Mouse (Mus musculus) thymus, postnatal 25 days (tissue): ENCODE results near the gene Arhgap5.
A peak's percentile ranks its signal among the peaks of the same experiment; 100 is the strongest.
"Not testable (repeated sequence)": the region's sequence is repeated elsewhere in the genome, so short reads cannot be mapped to it uniquely, and the experiment has no call there.

Experiments
- DNase-seq: peaks from one replicate; pipeline ENCODE4 v3.0.0; 2022

The Arhgap5 gene

GRCm38 (mm10) chr12:52541294-52541693, 37.5 kb downstream of the Arhgap5 start:
- DNase-seq: no peak

- DNase-seq: no peak
Measured at GRCm38 (mm10) chr12:52544532-52544931, 40.8 kb downstream of the Arhgap5 start.

DNA sequence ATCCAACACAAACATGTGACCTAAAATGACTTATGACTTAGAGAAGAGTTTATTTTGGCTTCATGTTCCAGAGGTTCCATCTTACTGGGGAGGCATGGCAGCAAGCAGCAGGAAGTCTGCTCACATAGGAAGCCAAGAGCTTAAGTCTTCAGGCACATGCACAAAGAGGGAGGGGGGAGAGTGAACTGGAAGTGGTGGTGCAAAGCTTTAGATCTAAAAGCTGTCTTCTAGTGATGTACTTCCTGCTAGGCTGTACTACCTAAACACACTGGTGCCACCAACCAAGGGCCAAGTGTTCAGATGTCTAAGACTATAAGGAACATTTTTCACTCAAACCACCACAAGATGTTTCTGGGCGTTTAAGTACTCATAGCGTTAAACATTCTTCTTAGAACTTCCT, 48.3 kb downstream of the Arhgap5 start:
- peak; percentile 17 for DNase-seq

GRCm38 (mm10) chr12:52555188-52555876, 51.6 kb downstream of the Arhgap5 start:
- no peak for DNase-seq

DNA sequence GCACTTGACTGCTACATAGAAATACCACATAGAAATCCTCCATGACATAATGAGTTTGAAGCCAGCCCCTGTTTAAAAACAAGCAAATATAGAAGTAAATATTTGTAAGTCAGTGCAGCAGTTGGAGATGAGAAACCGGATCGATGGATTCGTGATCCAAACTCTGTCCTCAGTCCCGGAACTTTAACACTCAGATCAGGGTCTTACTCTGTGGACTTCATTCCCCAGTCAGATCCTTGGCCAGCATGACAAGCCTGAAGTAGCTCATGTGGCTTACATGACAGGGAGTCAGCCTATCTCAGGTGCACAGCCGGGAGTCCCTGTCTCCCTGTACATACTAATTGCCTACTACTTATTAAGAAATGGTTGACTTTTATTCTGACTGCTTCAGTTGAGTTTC, 61.9 kb downstream of the Arhgap5 start:
- no peak for DNase-seq

DNA sequence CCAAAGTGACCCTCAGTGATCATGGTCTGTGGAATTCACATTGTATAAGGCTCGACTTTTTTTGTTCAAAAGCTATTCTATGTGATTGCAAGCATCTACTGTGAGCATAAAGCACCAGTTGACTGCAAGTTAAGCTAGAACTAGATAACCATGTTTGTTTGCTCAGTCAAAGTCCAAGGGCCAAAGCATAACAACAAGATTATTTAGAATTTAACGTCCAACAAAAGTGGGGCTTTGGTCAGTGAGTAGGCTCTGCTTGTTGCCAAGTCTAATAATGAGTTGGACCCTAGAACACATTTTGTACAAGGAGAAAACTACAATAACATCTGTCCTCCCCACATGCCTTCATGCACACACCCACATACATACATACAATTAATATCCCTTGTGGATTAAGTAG, 69.6 kb downstream of the Arhgap5 start:
- no peak for DNase-seq

DNA sequence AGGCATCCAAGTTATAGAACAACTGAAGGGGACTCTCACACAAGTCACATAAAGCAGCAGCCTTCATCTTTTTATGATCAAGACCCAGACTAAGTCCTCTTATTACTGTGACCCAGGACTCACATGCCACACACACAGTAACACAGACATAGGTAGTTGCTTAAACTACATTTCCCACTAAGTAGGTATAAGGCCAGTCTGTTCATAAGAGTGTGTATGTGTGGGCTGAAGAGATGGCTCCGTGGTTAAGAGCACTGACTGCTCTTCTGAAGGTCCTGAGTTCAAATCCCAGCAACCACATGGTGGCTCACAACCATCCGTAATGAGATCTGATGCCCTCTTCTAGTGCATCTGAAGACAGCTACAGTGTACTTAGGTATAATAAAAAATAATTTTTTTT, 82.7 kb downstream of the Arhgap5 start:
- DNase-seq: not testable (repeated sequence)

DNA sequence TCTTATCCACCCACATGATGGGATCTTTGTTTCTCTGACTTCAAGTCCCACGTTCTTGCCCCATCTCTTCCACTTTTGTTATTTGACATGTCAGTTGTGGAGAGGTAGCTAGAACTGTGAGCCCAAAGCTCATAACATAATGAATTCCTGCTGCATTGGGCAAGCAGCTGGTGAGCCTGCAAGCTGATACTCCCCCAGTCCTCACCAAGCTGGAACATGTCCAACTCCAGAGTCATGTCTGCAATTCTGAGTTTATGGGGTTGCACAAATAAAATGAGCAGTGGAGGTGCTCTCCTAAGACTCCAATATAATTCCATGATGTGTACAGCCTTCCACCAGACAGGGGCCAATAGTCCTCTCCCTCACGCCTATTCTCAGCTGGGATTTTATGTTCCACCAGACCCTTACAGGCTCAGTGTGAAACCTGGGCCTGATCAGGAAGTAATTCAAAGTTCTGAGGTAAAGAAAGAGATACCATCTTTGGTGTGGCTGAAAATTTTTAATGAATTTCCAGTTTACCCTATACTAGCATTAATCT, 83.8 kb downstream of the Arhgap5 start:
- DNase-seq: no peak

DNA sequence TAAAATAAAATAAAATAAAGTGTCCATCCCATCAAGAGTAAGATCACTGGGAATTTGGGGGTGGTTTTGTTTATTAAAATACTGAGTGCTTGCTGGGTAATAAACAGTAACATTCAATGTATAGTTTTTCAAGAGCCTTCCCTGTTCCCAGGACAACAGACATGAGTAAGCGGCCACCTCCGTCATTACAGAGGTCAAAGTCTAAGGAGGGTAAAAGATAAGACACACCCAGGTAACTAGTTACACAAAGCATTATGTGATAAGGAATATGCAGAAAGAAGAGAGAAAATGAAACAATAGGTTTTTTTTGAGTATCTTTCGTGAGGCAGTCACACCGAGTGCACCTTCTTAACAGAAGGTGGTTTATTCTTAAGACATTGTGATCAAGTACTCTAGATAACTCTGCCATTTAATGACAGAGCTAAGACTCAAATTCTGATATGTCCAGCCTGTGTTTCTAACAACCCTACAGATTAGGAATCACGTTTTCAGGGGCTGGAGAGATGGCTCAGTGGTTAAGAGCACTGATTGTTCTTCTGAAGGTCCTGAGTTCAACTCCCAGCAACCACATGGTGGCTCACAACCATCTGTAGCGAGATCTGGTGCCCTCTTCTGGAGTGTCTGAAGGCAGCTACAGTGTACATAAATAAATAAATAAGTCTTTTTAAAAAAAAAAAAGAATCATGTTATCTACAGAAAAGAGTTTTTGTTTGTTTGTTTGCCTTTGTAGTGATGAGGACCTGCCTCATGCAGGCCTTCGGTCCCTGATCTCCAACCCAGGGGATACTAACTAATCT, 91.8 kb downstream of the Arhgap5 start:
- no peak for DNase-seq

- no peak for DNase-seq
Measured at GRCm38 (mm10) chr12:52602471-52602870, 98.7 kb downstream of the Arhgap5 start.

GRCm38 (mm10) chr12:52602883-52603694, 99.3 kb downstream of the Arhgap5 start:
- peak; percentile 87 for DNase-seq

DNA sequence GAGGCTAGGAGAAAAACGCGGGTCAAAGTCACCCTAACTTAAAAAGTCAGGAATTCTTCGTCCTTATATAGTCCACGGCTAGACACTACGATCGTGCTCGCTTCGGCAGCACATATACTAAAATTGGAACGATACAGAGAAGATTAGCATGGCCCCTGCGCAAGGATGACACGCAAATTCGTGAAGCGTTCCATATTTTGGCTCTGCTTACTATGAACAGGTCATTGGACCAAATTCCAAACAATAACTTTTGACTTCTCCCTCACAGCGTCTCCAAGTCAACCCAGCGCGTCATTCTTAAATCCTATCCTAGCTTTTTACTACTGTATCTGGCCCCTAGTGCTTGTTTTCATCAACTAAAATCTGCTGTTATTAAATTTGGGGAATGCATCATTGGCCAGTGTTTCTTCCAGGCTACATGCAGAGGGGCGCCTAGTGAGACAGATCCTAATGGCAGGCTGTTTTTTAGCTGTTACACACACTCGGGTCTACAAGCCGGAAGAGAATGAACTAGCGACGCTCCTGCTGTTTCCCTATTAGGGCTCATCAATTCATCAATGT, 100.0 kb downstream of the Arhgap5 start:
- no peak for DNase-seq

DNA sequence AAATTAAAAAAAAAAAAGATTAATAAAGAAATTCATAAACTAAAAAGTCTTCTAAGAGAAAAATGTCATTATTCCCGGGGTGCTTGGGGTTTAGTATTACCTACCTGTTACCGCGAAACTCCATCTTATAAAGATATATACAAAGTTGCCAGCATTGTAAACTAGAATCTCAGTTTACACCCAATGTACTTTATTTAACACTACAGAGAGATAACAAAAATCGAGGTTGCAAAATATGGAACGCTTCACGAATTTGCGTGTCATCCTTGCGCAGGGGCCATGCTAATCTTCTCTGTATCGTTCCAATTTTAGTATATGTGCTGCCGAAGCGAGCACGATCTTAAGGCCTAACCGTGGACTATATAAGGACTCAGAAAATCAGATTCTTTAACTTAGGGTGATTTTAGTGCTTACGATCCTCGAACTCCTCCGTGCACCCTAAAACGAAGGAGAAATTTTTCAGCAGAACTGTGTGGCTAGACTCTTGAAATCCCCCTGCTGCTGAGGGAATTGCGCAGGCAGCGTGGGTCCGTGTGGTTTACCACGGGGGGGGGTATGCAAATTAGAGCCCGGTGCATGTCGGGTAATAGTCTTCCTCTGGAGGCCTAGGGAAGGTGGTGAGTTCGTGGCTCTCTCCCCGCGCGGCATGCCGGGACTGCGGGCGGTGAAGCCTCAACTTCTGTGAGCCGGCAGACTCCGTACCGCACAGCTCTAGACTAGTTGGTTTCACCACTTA, 100.7 kb downstream of the Arhgap5 start:
- peak; percentile 94 for DNase-seq

- DNase-seq: no peak
Measured at GRCm38 (mm10) chr12:52604992-52605652, 101.3 kb downstream of the Arhgap5 start.

GRCm38 (mm10) chr12:52607411-52607810, 103.6 kb downstream of the Arhgap5 start:
- DNase-seq: no peak

GRCm38 (mm10) chr12:52615703-52616102, 111.9 kb downstream of the Arhgap5 start:
- no peak for DNase-seq

DNA sequence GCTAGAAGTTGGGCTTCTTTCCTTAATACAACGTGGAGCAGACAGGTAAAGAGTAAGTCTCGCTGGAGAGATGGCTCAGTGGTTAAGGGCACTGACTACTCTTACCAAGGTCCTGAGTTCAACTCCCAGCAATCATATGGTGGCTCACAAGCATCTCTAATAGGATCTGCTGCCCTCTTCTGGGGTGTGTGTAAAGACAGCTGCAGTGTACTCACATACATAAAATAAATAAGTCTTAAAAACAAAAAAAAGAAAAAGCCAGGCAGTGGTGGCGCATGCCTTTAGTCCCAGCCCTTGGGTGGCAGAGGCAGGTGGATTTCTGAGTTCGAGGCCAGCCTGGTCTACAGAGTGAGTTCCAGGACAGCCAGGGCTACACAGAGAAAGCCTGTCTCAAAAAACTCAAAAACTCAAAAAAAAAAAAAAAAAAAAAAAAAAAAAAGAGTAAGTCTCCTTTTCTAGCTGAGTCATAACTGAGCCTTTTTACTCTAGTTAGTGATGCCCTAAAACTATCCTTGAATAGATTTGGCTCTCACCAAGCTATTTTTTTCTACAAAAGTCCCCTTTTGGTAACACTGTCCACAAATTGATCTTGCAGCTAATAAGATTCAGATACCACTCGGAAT, 114.8 kb downstream of the Arhgap5 start:
- no peak for DNase-seq

DNA sequence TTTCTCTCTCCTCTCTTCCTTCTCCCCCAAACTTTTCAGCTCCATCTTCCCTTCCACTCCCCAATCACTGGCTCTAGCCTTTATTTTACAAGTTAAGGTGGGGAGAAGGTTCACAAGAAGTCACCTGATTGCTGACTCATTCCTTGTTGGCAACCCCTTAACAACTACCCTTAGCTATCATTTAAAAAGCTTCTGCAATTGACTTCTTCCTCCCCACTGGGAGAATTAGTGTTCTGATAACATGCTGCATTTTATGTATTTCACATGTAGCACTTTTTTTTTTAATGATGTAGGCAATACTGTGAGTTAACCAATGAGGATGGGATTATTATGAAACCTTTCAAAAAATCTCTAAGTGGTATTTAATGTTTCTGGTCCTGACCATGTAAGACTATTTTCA, 115.9 kb downstream of the Arhgap5 start:
- DNase-seq: no peak
